Mouse (Mus musculus) midbrain, embryonic 14.5 days (tissue): ENCODE data around the gene Pim3. TPM values are rescaled to one million over a fixed set of nuclear protein-coding genes. Genes with fewer than 3 reads are reported as not detected.
A peak's percentile ranks its signal among the peaks of the same experiment; 100 is the strongest.
"Not testable (repeated sequence)": the region's sequence is repeated elsewhere in the genome, so short reads cannot be mapped to it uniquely, and the experiment has no call there.

Experiments used
- ATAC-seq: fragments of 200-750 bp; cut with Nextera tagmentation; 2 replicates; pipeline ENCODE4 v1.8.0; 2017; ENCODE audit warnings: moderate number of reproducible peaks, moderate library complexity; ENCODE audit not compliant: low FRiP score, low TSS enrichment
- DNase-seq: peaks from one replicate; pipeline ENCODE4 v3.0.0-alpha.2; 2015
- H3K27ac ChIP-seq: fragments of 300-500 bp; sonication (generic); replicated peaks from 2 replicates; pipeline ENCODE4 v1.5.1; 2014; ENCODE audit warnings: mild to moderate bottlenecking, low read depth, low read length, moderate library complexity
- H3K27me3 ChIP-seq: fragments of 300-500 bp; sonication (generic); 2 replicates; pipeline ENCODE4 v1.6.1; 2014; ENCODE audit warnings: low read length, control low read depth, mixed read lengths; ENCODE audit not compliant: control insufficient read depth, insufficient read depth
- H3K36me3 ChIP-seq: fragments of 300-500 bp; sonication (generic); 2 replicates; pipeline ENCODE4 v1.6.1; 2014; ENCODE audit warnings: low read length, control low read depth; ENCODE audit not compliant: control insufficient read depth, insufficient read depth
- H3K4me1 ChIP-seq: fragments of 300-500 bp; sonication (generic); 2 replicates; pipeline ENCODE4 v1.6.1; 2014; ENCODE audit warnings: mild to moderate bottlenecking, antibody characterized with exemption, low read length, control low read depth; ENCODE audit not compliant: control insufficient read depth, insufficient read depth
- H3K4me2 ChIP-seq: fragments of 300-500 bp; sonication (generic); 2 replicates; pipeline ENCODE4 v1.6.1; 2014; ENCODE audit warnings: mild to moderate bottlenecking, low read length, moderate library complexity
- H3K4me3 ChIP-seq: fragments of 300-500 bp; sonication (generic); replicated peaks from 2 replicates; pipeline ENCODE4 v1.5.1; 2014; ENCODE audit warnings: low read depth, low read length
- H3K9ac ChIP-seq: fragments of 300-500 bp; sonication (generic); replicated peaks from 2 replicates; pipeline ENCODE4 v1.6.1; 2014; ENCODE audit warnings: mild to moderate bottlenecking, low read length, moderate library complexity
- H3K9me3 ChIP-seq: fragments of 300-500 bp; sonication (generic); 2 replicates; pipeline ENCODE4 v1.6.1; 2016; ENCODE audit warnings: low read length, control low read depth, mixed read lengths; ENCODE audit not compliant: control insufficient read depth
- WGBS: fragments of 180-500 bp; shearing (Covaris S2); extraction: QIAGEN DNeasy Blood & Tissue Kit; methylation state at CpG from one replicate; pipeline ENCODE4 v1.1.7; 2014; 5-methylcytosine and 5-hydroxymethylcytosine counted together
- polyA plus RNA-seq: library from polyadenylated mRNA; unstranded; fragments of >200 nt; fragmentation: Nextera tagmentation; extraction: Ambion mirVana; gene quantifications from 2 replicates; pipeline ENCODE4 v1.2.1, GENCODE M21; 2014

Gene Pim3
- 49.1 and 53.2 TPM in 2 replicates for polyA plus RNA-seq

DNA sequence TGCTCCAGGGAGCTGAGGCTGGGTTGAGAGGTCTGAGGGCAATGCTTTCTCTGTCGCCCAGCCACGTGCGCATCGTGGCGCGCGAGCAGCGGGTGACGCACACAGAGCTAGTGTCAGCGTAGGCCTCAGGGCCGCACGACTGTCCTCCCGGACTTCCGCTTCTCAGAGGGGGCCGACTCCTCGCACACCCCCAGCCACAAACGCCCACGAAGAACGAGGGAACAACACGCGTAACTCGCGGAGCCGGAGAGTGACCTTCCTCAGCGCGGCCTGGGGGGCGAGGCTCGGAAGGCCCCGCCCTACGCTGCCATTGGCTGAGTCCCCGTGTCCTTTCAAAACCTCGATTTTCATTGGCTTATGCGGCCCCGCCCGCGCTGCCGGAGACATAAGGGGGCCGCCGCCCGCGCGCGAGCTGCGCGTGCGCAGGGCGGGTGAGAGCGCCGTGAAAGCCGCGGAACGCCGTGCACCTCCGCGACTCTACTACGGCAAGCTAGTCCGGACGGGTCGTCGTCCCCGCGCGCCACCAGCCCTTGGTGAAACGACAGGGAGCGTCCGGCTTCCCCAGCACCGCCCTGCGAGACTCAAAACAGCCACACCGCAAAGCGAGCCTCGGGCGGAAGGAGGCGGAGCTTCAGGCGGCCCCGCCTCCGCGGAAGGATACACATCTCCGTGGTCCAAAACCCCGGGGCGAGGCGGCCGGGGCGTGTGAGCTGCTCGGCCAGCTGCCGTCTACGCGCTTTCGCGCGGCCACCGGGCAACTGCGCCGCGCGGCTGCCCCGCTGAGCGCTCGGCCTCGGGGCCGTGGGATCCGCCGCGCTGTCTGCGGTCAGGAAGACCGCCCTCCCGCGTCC lies at the start of gene Pim3:
Gene Pim3 (plus strand): TSS at position 415 of the 851 bp plus-strand sequence.
- peak within 1 kb of the TSS; percentile 84 for H3K9ac ChIP-seq
- no peaks in the 10 kb centered on the region for H3K27me3 ChIP-seq
- DNase-seq: peak; percentile 100
- peak within 1 kb of the TSS; percentile 98 for H3K27ac ChIP-seq
- H3K9me3 ChIP-seq: no peaks in the 10 kb centered on the region
- ATAC-seq: peak; percentile 88
- peaks cover 17% of the 10 kb centered on the region for H3K4me1 ChIP-seq
- WGBS: under 1% methylated on average over 106 of the region's 107 CpGs
- peak within 1 kb of the TSS; percentile 87 for H3K4me2 ChIP-seq
- H3K4me3 ChIP-seq: peak within 1 kb of the TSS; percentile 95
- H3K36me3 ChIP-seq: peaks cover 23% of the 10 kb centered on the region

DNA sequence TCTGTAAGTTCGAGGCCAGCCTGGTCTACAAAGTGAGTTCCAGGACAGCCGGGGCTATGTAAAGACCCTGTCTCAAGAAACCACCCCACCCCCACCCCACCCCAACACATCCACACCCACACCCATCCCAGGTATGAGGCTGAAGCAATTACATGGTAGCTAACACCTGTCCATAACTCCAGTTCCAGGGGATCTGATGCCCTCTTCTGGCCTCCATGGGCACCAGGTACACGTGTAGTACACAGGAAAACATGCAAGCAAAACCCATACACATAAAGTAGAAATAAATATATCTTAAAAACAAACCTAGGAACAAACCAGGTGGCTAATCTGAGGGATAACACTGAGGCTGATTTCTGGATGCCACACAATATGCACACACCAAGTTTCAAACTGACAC lies 48.7 kb upstream of the Pim3 start:
- H3K4me1 ChIP-seq: peaks cover under 1% of the 10 kb centered on the region
- no peak overlapping the region for H3K4me3 ChIP-seq
- H3K27me3 ChIP-seq: no peaks in the 10 kb centered on the region
- no peak overlapping the region for H3K27ac ChIP-seq
- no peak for ATAC-seq
- WGBS: 98% methylated on average over 3 of the region's 3 CpGs
- peaks cover 49% of the 10 kb centered on the region for H3K36me3 ChIP-seq
- no peak overlapping the region for H3K4me2 ChIP-seq
- no peak overlapping the region for H3K9ac ChIP-seq
- DNase-seq: no peak
- H3K9me3 ChIP-seq: no peaks in the 10 kb centered on the region

DNA sequence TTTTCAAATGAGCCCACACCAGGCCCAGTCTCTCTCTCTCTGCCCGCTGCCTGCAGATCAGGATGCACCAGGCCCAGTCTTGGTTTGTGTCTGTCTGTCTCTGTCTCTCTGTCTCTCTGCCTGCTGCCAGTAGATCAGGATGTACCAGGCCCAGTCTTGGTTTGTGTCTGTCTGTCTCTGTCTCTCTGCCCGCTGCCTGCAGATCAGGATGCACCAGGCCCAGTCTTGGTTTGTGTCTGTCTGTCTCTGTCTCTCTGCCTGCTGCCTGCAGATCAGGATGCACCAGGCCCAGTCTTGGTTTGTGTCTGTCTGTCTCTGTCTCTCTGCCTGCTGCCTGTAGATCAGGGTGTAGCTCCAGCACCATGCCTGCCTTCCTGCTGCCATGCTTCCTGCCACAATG lies 48.1 kb upstream of the Pim3 start:
- not testable (repeated sequence) for H3K27me3 ChIP-seq, H3K9me3 ChIP-seq, ATAC-seq, H3K9ac ChIP-seq, H3K27ac ChIP-seq, DNase-seq, H3K4me2 ChIP-seq, H3K4me3 ChIP-seq, H3K4me1 ChIP-seq
- H3K36me3 ChIP-seq: peaks cover 49% of the 10 kb centered on the region
- WGBS: 100% methylated on average over 2 of the region's 2 CpGs

DNA sequence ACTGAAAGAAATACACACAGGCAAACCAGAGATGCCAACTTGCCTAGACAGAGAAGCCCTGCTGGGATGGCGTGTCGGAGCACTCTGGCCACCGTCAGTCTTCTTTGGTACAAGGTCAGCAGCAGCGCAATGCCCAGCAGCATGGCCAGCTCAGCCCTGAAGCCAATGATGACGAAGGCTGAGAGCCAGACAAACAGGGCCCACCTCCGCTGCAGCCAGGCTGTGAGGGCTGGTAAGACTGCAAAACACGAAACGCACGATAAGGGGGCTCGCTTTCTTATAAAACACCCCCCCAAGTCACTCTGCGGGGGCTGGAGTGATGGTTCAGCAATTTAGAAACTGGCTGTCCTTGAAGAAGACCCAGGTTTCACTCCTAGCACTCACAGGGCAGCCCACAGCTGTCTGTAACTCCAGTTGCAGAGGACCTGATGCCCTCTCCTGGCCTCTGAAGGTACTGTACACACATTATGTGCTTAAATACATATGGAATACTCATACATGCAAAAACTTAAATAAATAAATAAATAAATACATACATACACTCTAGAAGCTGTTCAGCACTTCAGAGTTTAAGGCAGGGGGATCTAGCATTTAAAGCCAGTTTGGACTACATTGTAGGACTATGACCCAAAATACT lies 47.5 kb upstream of the Pim3 start:
- ATAC-seq (no peak), DNase-seq (peak; percentile 11)
- H3K36me3 ChIP-seq: peaks cover 45% of the 10 kb centered on the region
- WGBS: 97% methylated on average over 11 of the region's 11 CpGs
- H3K9ac ChIP-seq: no peak overlapping the region
- no peak overlapping the region for H3K4me2 ChIP-seq
- peaks cover 4% of the 10 kb centered on the region for H3K4me1 ChIP-seq
- no peaks in the 10 kb centered on the region for H3K27me3 ChIP-seq
- no peak overlapping the region for H3K4me3 ChIP-seq
- H3K9me3 ChIP-seq: no peaks in the 10 kb centered on the region
- H3K27ac ChIP-seq: no peak overlapping the region

DNA sequence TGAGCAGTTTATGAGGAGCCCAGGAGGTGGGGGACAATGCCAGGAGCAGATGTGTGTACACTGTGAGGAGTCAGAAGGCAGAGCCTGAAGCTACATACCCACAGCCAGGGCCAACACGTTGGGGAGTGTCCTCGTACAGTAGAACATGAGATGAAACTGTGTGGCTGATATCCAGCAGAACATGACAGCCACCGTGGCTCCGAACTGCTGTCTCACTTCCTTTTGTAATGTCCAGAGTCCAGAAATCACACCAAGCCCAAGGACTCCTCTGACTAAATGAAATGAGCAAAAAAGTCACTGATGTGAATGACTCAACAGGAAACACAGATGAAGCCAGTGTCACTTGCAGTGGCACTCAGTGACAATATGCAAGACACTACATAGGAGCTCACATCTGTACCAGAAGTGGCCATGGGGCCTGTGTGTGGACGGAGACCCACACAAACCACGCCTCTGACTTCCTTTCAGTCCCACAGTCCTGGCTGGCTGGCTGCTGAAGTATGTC lies 46.7 kb upstream of the Pim3 start:
- no peak for DNase-seq
- H3K4me1 ChIP-seq: peaks cover 7% of the 10 kb centered on the region
- H3K36me3 ChIP-seq: peaks cover 43% of the 10 kb centered on the region
- no peak overlapping the region for H3K4me2 ChIP-seq
- no peak overlapping the region for H3K9ac ChIP-seq
- 91% methylated on average over 6 of the region's 6 CpGs for WGBS
- H3K27me3 ChIP-seq: no peaks in the 10 kb centered on the region
- H3K4me3 ChIP-seq: no peak overlapping the region
- no peak overlapping the region for H3K27ac ChIP-seq
- ATAC-seq: no peak
- H3K9me3 ChIP-seq: no peaks in the 10 kb centered on the region

DNA sequence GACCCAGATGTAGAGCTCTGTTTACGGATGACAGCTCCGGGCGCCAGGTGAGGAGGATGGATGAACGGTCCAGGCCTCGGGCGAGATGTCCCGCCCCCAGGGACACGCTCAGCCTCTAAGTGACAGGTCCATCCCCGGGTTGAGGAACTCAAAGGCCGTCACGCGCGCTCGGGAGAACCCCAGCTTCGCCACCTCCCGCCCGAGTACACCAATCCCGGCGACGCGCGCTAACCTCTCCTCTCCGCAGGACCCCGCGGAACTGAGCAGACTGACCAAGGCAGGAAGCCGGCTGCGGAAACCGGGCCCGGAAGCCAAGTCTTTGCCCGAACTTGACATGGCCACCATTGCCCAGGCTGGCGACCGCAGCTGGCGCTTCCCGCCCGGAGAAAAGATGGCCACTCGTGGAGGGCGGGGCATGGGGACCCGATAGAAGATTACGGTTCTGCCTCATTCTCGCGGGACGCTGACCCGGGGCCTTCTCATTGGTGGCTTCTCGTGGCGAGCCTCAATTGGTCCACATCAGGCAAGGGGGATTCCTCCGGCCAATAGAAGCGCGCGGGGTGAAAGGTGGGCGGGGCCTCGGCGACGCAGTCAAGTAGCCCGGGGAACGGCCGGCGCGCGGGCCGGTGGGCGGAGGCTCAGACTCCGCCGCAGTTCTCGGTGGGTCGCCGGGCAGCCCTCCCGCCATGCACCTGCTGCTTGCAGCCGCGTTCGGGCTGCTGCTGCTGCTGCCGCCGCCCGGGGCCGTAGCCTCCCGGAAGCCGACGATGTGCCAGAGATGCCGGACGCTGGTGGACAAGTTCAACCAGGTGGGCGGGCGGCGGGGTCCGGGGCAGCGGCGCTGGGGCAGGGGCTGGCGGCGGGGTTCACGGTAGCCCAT lies 42.7 kb upstream of the Pim3 start, which contains the start of the genes Alg12 and Creld2:
Gene Alg12 (minus strand): TSS at position 293 of the 880 bp plus-strand sequence.
Gene Creld2 (plus strand): TSS at position 621 of the 880 bp plus-strand sequence.
- Histone ChIP-seq H3K36me3 (peaks cover 42% of the 10 kb centered on the region), H3K9me3 (no peaks in the 10 kb centered on the region), H3K9ac (peak within 1 kb of the TSS; percentile 78), H3K27me3 (no peaks in the 10 kb centered on the region), H3K27ac (peak within 1 kb of the TSS; percentile 84), H3K4me3 (peak within 1 kb of the TSS; percentile 96), H3K4me1 (peaks cover 17% of the 10 kb centered on the region), H3K4me2 (peak within 1 kb of the TSS; percentile 86)
- ATAC-seq (peak; percentile 98), DNase-seq (peak; percentile 100)
- WGBS: under 1% methylated on average over 88 of the region's 88 CpGs

DNA sequence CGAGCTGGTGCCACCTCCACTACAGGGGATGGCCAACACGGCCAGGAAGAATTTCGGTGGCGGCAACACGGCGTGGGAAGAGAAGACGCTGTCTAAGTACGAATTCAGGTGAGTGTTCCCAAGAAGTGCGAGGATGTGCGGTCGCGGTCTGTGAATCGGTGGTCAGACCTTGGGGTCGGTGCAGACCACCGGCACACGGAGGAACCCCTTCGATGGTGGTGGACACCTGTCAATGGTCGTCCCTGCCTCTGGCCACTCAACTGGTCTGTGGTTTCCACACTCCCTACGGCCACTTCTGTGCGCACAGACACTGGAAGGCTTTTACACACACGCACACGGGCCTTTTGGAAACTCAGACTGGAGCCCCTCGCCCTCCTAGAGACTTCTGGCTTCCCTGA lies 42.1 kb upstream of the Pim3 start:
- no peak for ATAC-seq

DNA sequence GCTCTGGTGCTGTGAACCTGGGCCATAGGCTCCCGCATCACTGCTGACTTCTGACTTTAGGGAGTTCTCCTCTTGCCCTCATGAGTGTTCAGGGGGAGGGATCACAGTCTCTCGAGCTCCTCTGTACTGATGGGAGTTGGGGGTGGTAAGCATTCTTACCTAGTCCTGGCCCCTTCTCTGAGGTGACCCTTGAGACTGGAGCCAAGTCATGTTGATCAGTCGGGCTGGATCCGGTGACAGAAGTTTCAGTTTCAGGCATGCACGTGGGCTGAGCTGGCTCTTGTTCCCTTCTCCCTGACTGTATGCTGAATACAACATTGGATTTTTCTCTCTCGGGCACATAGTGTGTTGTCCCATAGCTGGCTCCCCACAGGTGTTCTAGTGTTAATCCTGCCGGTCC lies 40.6 kb upstream of the Pim3 start:
- H3K4me1 ChIP-seq: peaks cover 17% of the 10 kb centered on the region
- H3K27ac ChIP-seq: no peak overlapping the region
- no peak overlapping the region for H3K4me2 ChIP-seq
- DNase-seq (no peak), ATAC-seq (no peak)
- H3K27me3 ChIP-seq: no peaks in the 10 kb centered on the region
- H3K4me3 ChIP-seq: no peak overlapping the region
- no peak overlapping the region for H3K9ac ChIP-seq
- 86% methylated on average over 7 of the region's 7 CpGs for WGBS
- H3K36me3 ChIP-seq: peaks cover 47% of the 10 kb centered on the region
- H3K9me3 ChIP-seq: no peaks in the 10 kb centered on the region

More for the DNA sequence above, 42.1 kb upstream of the Pim3 start:
- H3K9ac ChIP-seq: peak overlapping the region; percentile 78
- WGBS: under 1% methylated on average over 23 of the region's 23 CpGs
- H3K27ac ChIP-seq: peak overlapping the region; percentile 60
- H3K4me1 ChIP-seq: peaks cover 17% of the 10 kb centered on the region
- no peak for DNase-seq
- H3K9me3 ChIP-seq: no peaks in the 10 kb centered on the region
- peak overlapping the region; percentile 86 for H3K4me2 ChIP-seq
- peak overlapping the region; percentile 96 for H3K4me3 ChIP-seq
- H3K36me3 ChIP-seq: peaks cover 44% of the 10 kb centered on the region
- no peaks in the 10 kb centered on the region for H3K27me3 ChIP-seq
